Mouse (Mus musculus) spleen, adult 12 weeks (tissue): Measurements from ENCODE around the gene Tmem132b.
"Not testable (repeated sequence)": the region's sequence is repeated elsewhere in the genome, so short reads cannot be mapped to it uniquely, and the experiment has no call there.

ENCODE experiments used
- DNase-seq: peaks from one replicate; pipeline ENCODE4 v3.0.0; 2022; ENCODE audit warnings: low spot score

The Tmem132b gene

GRCm38 (mm10) chr5:125531634-125532033 lies at the start of gene Tmem132b:
Gene Tmem132b (plus strand): TSS chr5:125531774.
- DNase-seq, result no peak

DNA sequence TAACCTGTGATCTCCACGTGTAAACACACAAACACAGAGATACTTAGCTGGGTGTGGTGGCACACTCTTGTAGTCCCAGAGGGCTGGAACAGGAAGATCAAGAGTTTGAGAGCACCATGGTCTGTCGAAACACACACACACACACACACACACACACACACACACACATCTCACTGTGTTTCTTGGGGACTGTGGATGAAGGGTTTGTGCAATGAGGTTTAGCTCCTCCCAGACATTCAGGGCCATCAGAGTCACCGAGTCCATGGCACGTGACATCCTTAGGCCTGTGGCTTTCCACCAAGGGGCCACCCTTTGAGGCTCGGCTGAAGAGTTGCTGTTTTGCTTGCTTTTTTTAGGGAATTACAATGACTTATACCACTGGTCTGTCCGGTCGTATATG lies 49.1 kb upstream of the Tmem132b start:
- no peak for DNase-seq

- no peak for DNase-seq
Observed at GRCm38 (mm10) chr5:125483712-125484611, 47.6 kb upstream of the Tmem132b start.

GRCm38 (mm10) chr5:125485031-125485778 lies 46.4 kb upstream of the Tmem132b start:
- no peak for DNase-seq

GRCm38 (mm10) chr5:125486088-125486487 lies 45.5 kb upstream of the Tmem132b start:
- no peak for DNase-seq

DNA sequence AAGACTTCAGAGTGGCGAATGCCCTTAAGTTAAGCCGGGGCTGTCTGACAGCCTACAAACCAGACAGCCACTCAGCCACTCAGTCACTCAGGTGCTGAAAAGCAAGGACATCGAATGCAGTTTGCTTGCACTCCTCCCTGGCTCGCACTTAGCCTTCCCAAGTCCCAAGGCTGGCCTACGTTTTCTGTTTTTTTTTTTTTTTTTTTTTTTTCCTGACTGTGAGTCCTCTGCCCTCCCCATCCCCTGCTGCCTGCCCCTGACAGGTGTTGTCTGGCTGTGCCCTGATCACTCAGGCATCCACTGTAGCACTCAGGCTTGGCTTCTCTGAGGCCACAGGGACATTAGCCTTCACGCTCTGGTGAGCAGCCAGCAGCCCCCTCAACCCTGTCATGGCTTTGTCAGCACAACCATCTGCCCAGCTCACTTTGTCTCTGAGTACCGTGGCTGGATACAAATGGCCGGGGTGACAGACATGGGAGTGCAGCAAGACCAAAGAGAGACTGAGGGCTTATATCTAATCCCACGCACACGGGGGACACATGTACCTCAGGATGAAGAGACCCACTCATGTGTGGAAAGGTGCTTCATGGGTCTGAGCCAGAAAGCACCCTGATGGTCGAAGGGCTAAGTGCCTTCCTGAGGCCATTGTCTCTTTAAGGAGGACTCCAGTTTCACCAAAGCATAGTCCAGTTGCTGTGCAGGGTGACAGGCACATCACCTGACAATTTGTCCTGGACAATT lies 44.0 kb upstream of the Tmem132b start:
- no peak for DNase-seq

DNA sequence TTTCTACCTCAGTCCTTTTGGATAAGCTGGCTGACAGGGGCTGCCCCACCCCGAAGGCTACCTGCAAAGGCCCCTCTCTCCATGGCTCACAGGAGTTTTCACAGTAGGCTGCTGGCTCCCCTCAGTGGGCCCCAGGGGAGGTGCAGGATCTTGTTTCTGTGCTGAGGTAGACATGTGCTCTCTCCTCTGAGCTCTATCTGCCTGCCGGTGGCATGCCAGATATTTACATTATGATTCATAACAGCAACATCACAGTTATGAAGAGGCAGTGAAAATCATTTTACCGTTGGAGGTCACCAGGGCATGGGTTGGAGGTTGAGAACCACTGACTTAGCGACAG lies 43.5 kb upstream of the Tmem132b start:
- DNase-seq, result no peak

DNA sequence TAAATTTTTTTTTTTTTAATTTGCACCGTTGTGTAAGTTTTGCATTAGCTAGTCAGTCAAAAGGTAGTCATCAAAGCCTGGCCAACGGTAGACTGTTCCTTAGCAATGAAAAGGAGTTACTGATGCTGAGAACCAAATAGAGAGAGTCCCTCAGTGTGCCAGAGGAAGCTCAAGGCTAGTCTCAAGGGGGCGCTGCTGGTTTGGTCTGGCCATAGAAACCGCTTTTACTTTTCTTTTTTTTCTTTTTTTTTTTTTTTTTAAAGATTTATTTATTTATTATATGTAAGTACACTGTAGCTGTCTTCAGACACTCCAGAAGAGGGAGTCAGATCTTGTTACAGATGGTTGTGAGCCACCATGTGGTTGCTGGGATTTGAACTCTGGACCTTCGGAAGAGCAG lies 42.6 kb upstream of the Tmem132b start:
- not testable (repeated sequence) for DNase-seq

DNA sequence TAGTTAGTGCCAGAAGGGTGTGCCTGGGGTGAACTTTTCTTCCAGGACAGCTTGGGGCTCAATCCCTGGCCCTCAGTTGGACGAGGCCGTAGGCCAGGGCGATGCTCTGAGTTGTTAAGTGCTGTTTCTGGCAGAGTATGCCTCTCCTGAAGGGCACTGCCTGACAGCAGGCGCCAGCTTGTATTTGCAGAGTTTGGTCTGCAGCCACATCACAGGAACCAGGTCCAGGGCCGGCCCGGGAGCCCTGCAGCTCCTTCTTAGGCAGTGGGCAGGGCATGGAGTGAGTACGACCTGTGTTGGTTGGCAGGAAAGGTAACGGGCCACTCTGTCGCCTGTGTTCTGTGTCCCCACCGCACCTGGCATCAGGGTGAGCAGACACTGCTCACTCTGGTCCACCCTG lies 40.5 kb upstream of the Tmem132b start:
- no peak for DNase-seq

DNA sequence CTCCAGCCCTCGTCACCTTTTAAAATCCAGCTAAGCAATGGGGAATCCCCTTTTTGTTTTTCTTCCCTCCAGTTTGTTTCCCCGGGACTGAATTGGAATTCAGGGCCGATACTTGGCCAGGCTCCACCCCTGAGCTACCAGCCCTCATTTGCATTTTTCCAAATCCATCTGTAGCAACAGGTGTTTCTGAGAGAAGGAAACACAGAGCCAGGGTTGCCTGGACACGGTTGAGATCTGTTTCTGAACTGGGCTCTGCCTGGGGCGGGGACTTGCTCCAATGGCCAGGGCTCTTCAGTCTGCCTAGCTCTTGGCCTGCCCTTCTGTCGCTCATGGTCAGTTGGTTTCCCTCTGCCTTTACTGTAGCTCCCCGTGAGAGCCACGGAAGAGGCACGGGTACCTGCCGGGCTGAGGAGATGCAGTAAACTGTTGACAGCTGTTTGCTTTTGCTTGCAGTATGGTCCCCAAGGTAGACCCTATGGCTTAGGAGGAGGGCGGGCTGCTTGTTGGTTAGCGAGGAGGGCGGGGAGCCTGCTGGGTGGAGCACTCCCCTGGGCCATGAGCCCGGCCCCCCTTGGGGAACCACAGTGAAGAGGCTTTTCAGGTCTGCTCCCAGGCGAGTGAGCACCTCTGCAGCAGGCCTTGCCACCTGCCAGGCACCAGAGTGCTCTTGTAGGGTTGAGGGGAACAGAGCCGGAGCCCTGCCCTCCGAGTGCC lies 39.0 kb upstream of the Tmem132b start:
- no peak for DNase-seq

GRCm38 (mm10) chr5:125493093-125493423 lies 38.5 kb upstream of the Tmem132b start:
- DNase-seq, result no peak

- no peak for DNase-seq
Observed at GRCm38 (mm10) chr5:125495655-125496054, 35.9 kb upstream of the Tmem132b start.

GRCm38 (mm10) chr5:125497821-125498600 lies 33.6 kb upstream of the Tmem132b start:
- no peak for DNase-seq

- DNase-seq, result no peak
Observed at GRCm38 (mm10) chr5:125501505-125501904, 30.1 kb upstream of the Tmem132b start.

DNA sequence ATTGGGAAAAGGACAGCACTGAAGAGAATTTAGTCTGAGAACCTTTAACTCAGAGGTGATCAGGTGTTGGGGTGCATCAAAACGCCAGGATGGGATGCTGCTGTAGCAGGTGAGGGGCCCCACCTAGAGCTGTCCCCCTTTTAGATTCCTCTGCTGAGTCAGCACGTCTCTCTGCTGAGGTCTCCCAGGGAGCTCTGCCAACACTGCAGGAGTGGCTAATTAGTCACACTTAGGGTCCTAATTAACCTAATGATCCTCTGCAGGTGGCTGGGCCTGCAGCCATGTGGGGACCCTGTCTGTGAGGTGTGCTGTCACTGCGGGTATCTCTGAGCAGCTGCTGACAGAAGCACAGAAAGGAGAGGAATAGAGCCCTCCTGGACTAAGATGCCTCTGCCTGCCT lies 29.4 kb upstream of the Tmem132b start:
- DNase-seq, result no peak

- no peak for DNase-seq
Observed at GRCm38 (mm10) chr5:125503628-125504027, 27.9 kb upstream of the Tmem132b start.

DNA sequence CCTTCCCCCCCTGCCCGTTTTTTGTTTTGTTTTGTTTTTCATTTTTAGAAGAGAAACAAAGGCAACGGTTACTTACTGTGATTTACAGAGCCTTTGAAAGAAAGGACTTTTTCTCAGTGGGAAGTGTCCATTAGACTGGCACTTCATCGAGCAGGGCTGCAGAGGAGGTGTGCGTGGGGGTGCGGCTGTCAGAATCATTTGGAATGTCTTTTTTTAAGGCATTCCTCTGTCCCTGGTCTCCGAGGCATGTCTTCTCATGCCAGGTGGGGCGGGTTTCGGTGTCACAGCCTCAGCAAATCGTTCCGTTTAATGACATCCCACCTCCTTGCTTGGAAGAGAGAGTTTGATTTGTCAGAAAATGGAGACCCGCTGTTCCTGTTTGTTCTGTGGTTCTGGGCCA lies 26.9 kb upstream of the Tmem132b start:
- DNase-seq, result no peak

DNA sequence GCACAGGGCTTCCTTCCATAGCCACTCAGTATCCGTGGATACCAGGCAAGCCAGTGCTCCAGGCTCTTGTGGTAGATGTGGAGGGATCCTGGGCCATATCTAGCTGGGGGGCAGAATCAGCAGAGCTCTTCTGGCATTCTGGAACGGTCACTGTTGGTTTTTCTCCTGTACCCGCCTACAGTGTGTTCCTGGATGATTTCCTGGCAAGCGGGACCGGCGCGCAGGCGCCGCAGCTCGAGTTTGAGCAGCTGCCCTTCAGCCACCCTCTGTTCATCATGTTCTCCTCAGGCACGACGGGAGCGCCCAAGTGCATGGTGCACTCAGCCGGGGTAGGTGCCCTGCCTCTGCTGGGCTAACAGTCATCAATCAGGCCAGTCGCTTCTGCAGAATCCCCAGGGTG lies 25.6 kb upstream of the Tmem132b start:
- DNase-seq, result no peak

- no peak for DNase-seq
Observed at GRCm38 (mm10) chr5:125507582-125507981, 24.0 kb upstream of the Tmem132b start.

DNA sequence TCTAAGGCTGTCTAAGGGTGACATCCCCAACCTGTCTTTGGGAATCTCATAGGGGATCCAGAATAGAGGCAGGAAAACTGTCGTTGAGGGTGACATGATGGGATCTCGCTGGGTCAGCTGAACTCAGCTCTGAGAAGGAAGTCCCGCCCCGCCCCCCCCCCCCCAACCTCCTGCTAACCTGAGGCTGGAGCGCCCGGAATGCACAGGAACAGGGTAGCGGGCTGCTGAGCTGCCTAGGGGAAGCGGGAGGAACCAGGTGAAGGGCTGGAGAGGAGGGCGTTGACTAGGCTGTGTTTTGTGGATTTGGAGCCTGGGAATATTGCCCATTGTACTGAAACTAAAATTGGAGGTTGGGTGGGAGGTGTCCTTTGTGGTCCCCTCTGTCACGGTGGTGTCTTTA lies 23.6 kb upstream of the Tmem132b start:
- no peak for DNase-seq

DNA sequence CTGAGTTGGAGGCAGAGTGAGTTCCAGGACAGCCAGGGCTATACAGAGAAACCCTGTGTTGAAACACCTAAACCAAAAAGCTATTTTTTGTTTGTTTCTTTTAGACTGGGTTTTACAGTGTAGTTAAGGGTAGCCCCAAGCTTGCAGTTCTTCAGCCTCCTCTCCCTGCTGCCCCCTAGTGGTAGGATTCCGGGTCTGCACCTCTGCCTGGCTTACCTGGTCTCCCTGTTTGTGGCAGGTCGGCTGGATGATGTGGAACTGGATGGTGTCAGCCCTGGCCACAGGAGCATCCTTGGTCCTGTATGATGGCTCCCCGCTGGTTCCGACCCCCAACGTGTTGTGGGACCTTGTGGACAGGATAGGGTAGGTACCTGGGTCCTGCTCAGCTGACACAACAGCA lies 22.0 kb upstream of the Tmem132b start:
- DNase-seq, result peak; percentile 56
